Mouse (Mus musculus) midbrain, postnatal 0 days (tissue): ENCODE data around the gene Fbxl16. TPM values are rescaled to one million over a fixed set of nuclear protein-coding genes. Genes with fewer than 3 reads are reported as not detected.

ENCODE experiments used
- ATAC-seq: fragments of 200-750 bp; cut with Nextera tagmentation; 2 replicates; pipeline ENCODE4 v1.8.0; 2017; ENCODE audit warnings: moderate number of reproducible peaks, mild to moderate bottlenecking, moderate TSS enrichment, moderate library complexity; ENCODE audit not compliant: low FRiP score
- DNase-seq: peaks from one replicate; pipeline ENCODE4 v3.0.0-alpha.2; 2015; ENCODE audit warnings: low spot score
- H3K27ac ChIP-seq: fragments of 300-500 bp; sonication (generic); 2 replicates; pipeline ENCODE4 v1.5.1; 2014; ENCODE audit warnings: low read depth, mild to moderate bottlenecking, low read length, mixed read lengths
- H3K27me3 ChIP-seq: fragments of 300-500 bp; sonication (generic); 2 replicates; pipeline ENCODE4 v1.6.1; 2014; ENCODE audit warnings: low read length, control low read depth, mixed read lengths; ENCODE audit not compliant: insufficient read depth
- H3K36me3 ChIP-seq: fragments of 300-500 bp; sonication (generic); 2 replicates; pipeline ENCODE4 v1.6.1; 2014; ENCODE audit warnings: low read length, control low read depth, mixed read lengths; ENCODE audit not compliant: insufficient read depth
- H3K4me1 ChIP-seq: fragments of 300-500 bp; sonication (generic); 2 replicates; pipeline ENCODE4 v1.6.1; 2014; ENCODE audit warnings: mild to moderate bottlenecking, control low read depth, antibody characterized with exemption, low read length, mixed read lengths; ENCODE audit not compliant: insufficient read depth
- H3K4me2 ChIP-seq: fragments of 300-500 bp; sonication (generic); 2 replicates; pipeline ENCODE4 v1.6.1; 2014; ENCODE audit warnings: low read depth, mild to moderate bottlenecking, low read length, mixed read lengths; ENCODE audit not compliant: poor library complexity, severe bottlenecking
- H3K4me3 ChIP-seq: fragments of 300-500 bp; sonication (generic); 2 replicates; pipeline ENCODE4 v1.5.1; 2014; ENCODE audit warnings: low read depth, mild to moderate bottlenecking, low read length, moderate library complexity
- H3K9ac ChIP-seq: fragments of 300-500 bp; sonication (generic); replicated peaks from 2 replicates; pipeline ENCODE4 v1.6.1; 2014; ENCODE audit warnings: mild to moderate bottlenecking, low read length, moderate library complexity, mixed read lengths; ENCODE audit not compliant: poor library complexity, severe bottlenecking
- H3K9me3 ChIP-seq: fragments of 300-500 bp; sonication (generic); 2 replicates; pipeline ENCODE4 v1.6.1; 2016; ENCODE audit warnings: low read length, control low read depth
- CTCF ChIP-seq: IDR thresholded peaks from 2 replicates; pipeline ENCODE4 v1.5.1; 2016; ENCODE audit warnings: antibody characterized with exemption, mild to moderate bottlenecking
- WGBS: fragments of 180-500 bp; shearing (Covaris S2); extraction: QIAGEN DNeasy Blood & Tissue Kit; methylation state at CpG from one replicate; pipeline ENCODE4 v1.1.7; 2014; 5-methylcytosine and 5-hydroxymethylcytosine counted together
- polyA plus RNA-seq: library from polyadenylated mRNA; unstranded; fragments of >200 nt; fragmentation: Nextera tagmentation; extraction: Ambion mirVana; gene quantifications from 2 replicates; pipeline ENCODE4 v1.2.1, GENCODE M21; 2015
- total RNA-seq: library from RNA; depleted of rRNA; stranded (reverse); fragments of >200 nt; gene quantifications from 2 replicates; pipeline ENCODE4 v1.2.3, GENCODE M21; 2014; rRNA removed

Gene Fbxl16
- total RNA-seq (140 and 154 TPM in 2 replicates), polyA plus RNA-seq (43.1 and 51.7 TPM in 2 replicates)

DNA sequence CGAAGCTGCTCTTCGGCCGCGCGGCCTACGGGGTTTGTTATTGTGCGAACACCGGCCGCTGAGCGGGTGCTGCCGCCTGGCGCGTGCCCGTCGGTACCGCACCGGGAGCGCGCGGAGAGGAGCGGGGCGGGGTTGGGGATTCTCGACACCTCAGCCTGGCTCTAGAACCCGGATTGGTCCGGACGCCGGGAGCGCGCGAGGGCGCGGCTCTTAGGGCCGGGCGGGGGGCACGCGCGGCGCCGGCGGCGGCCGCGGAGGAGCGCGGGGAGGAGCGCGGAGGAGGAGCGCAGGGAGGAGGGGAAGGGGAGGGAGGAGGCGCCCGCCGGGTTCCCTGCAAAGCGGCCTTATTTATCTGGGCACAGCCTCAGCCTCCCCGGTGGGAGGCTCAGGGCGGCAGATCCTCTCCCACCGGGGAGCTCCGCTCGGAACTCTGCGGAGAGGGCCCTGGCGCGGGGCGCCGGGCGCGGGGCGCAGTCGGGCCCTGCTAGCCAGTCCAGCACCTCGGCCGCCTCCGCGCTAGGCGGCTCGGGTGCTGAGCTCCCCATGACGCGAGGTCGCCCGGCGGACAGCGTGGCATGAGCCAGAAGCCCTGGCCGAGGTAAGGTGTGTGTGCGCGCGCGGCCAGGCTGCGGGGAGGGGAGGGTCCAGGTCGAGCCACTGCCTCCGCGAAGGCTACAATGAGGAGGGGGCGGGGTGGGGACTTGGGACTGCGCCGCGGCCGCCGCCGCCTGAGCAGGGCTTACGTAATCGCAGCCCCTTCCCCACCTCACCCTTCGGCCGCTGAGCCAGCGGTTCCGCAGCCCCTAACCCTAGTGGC is at the start of gene Fbxl16:
Gene Fbxl16 (plus strand): TSS at position 297 of the 817 bp plus-strand sequence.
- no peaks in the 10 kb centered on the region for H3K27me3 ChIP-seq
- H3K9ac ChIP-seq, result peak within 1 kb of the TSS; percentile 97
- ATAC-seq (peak; percentile 86), DNase-seq (peak; percentile 97)
- H3K36me3 ChIP-seq, result no peaks in the 10 kb centered on the region
- peak within 1 kb of the TSS; percentile 98 for H3K27ac ChIP-seq
- WGBS, result under 1% methylated on average over 82 of the region's 100 CpGs
- H3K4me1 ChIP-seq, result peaks cover 18% of the 10 kb centered on the region
- peak within 1 kb of the TSS; percentile 96 for H3K4me2 ChIP-seq
- H3K4me3 ChIP-seq, result peak within 1 kb of the TSS; percentile 89
- TF ChIP-seq CTCF, result peak; percentile 61
- no peaks in the 10 kb centered on the region for H3K9me3 ChIP-seq

DNA sequence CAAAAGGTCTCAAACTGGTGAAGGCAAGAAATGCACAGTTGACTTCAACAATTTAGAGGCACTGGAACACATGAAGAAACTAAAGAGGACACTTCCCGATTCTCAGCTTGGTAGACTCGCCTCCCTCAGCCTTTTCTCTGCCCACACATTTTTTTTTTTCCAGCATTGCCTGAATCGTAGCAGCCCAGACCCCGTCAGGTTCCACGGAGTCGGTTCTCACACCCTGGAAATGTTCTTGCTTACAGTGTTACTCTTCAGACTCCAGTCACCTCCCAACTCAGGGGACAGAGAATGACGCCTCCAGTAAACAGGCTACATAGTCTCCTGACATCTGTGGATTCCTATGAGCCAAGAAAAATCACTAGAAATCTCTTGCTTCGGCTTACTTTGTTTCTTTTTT is 48.7 kb upstream of the Fbxl16 start:
- WGBS, result 70% methylated on average over 8 of the region's 8 CpGs
- H3K9ac ChIP-seq, result no peak overlapping the region
- no peak overlapping the region for H3K4me3 ChIP-seq
- ATAC-seq (no peak), DNase-seq (no peak)
- H3K36me3 ChIP-seq, result no peaks in the 10 kb centered on the region
- no peaks in the 10 kb centered on the region for H3K4me1 ChIP-seq
- H3K4me2 ChIP-seq, result no peak overlapping the region
- H3K9me3 ChIP-seq, result no peaks in the 10 kb centered on the region
- TF ChIP-seq CTCF, result no peak
- H3K27me3 ChIP-seq, result no peaks in the 10 kb centered on the region
- H3K27ac ChIP-seq, result no peak overlapping the region

DNA sequence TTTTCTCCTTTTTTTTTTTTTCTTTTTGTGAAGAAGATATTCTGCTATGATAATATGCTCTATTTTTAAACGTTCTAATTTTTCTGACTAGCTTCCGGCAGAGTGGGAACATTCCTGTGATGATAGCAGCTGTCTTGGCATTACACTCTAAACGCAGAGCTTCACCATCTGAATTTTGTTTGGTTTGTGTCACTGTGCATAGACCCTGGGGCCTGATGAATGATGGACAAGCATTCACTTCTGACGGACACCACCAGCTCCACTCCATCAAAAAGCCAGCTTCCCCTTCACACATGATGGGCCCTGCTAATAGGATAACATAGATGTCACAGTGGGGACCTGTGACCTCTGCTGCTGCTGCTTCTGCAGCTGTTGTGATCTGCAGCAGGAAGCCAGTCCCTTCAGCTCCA is 47.3 kb upstream of the Fbxl16 start:
- WGBS, result 20% methylated on average over 4 of the region's 4 CpGs
- TF ChIP-seq CTCF, result no peak
- no peak overlapping the region for H3K27ac ChIP-seq

DNA sequence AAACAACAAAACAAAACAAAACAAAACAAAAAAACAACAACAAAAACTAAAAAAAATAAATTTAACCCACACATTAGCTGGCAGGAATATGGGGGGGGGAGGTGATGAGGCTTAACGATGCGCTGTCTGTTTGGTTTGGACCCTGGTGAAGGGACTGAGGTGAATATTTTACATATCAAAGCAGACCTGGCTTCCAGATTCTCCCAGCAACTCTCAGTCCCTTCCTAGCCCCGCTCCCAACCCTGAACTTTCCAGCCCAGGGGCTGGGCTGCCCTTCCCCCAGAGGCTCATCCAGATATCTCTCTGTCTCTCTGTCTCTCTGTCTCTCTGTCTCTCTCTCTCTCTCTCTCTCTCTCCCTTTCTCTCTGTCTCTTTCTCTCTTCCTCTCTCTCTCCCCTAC is 46.3 kb upstream of the Fbxl16 start:
- Histone ChIP-seq H3K27me3 (no peaks in the 10 kb centered on the region), H3K9me3 (no peaks in the 10 kb centered on the region), H3K9ac (no peak overlapping the region), H3K27ac (no peak overlapping the region), H3K4me2 (no peak overlapping the region), H3K4me3 (no peak overlapping the region), H3K4me1 (no peaks in the 10 kb centered on the region), H3K36me3 (no peaks in the 10 kb centered on the region)
- 24% methylated on average over 3 of the region's 3 CpGs for WGBS
- TF ChIP-seq CTCF, result no peak
- ATAC-seq (no peak), DNase-seq (no peak)

More for the DNA sequence above, 47.3 kb upstream of the Fbxl16 start:
- Histone ChIP-seq H3K4me2 (no peak overlapping the region), H3K4me1 (no peaks in the 10 kb centered on the region), H3K27me3 (no peaks in the 10 kb centered on the region), H3K9me3 (no peaks in the 10 kb centered on the region), H3K36me3 (no peaks in the 10 kb centered on the region), H3K4me3 (no peak overlapping the region), H3K9ac (no peak overlapping the region)
- ATAC-seq (no peak), DNase-seq (no peak)

DNA sequence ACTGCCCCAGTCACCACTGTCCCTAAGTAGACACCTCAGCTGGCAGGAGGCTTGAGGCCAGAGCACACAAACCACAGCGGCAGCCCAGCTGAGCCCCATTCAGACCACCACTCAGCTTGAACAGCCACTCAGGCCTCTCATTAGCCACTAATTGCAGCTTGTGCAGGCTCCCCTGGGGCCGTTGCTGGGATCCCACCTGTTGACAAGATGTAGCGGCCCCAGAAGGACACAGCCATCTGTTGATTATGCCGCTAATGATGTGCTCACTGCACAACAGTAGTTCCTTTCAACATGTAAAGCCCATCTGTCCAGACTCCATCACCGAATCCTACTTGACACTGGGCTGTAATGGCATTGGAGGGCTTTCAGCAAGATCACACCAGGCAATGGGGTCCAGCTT is 43.0 kb upstream of the Fbxl16 start:
- no peak overlapping the region for H3K4me2 ChIP-seq
- H3K9me3 ChIP-seq, result no peaks in the 10 kb centered on the region
- no peak overlapping the region for H3K9ac ChIP-seq
- no peaks in the 10 kb centered on the region for H3K36me3 ChIP-seq
- no peak overlapping the region for H3K4me3 ChIP-seq
- H3K4me1 ChIP-seq, result no peaks in the 10 kb centered on the region
- ATAC-seq (no peak), DNase-seq (peak; percentile 21)
- whole genome bisulfite sequencing, result 55% methylated on average over 5 of the region's 5 CpGs
- H3K27me3 ChIP-seq, result no peaks in the 10 kb centered on the region
- H3K27ac ChIP-seq, result no peak overlapping the region
- no peak for TF ChIP-seq CTCF

DNA sequence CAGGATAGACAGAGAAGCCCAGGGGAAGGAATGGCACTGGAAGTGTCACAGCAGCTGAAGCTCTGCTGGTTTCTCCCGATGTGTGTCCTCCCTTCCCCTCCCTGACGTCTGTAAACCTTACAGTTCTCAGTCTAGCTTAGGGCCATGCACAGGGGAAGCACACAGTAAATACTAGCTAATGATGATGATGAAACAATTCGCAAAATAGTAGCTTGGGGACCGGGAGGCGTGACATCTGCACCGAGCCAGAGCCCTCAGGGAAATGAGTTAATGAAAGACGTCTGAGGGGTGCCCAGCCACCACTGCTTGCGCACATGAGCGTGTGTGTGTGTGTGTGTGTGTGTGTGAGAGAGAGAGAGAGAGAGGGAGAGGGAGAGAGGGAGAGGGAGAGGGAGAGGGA is 39.6 kb upstream of the Fbxl16 start:
- no peak for TF ChIP-seq CTCF
- H3K27me3 ChIP-seq, result no peaks in the 10 kb centered on the region
- no peak overlapping the region for H3K4me2 ChIP-seq
- WGBS, result 61% methylated on average over 9 of the region's 9 CpGs
- ATAC-seq, result no peak
- H3K27ac ChIP-seq, result no peak overlapping the region
- peaks cover 2% of the 10 kb centered on the region for H3K4me1 ChIP-seq
- no peak overlapping the region for H3K9ac ChIP-seq
- H3K36me3 ChIP-seq, result no peaks in the 10 kb centered on the region
- DNase-seq, result no peak
- H3K9me3 ChIP-seq, result no peaks in the 10 kb centered on the region
- H3K4me3 ChIP-seq, result no peak overlapping the region
